Mouse (Mus musculus): ENCODE results near the gene Shc1.

The Shc1 gene

GRCm38 (mm10) chr3:89418170-89418860 is at the start of gene Shc1, which contains the start of gene Cks1b:
TSS of gene Shc1 (plus strand) at chr3:89418443.
TSS of gene Cks1b (minus strand) at chr3:89418383.
- peak; percentile 99 for DNase-seq (ENCODE audit: low spot score)

- DNase-seq (ENCODE audit: low spot score): no peak
These were observed 44.5 kb upstream of the Shc1 start for GRCm38 (mm10) chr3:89373581-89374231.

- DNase-seq (ENCODE audit: low spot score): no peak
These were observed 40.4 kb upstream of the Shc1 start for GRCm38 (mm10) chr3:89377831-89378230.

GRCm38 (mm10) chr3:89378394-89379067 is 39.7 kb upstream of the Shc1 start:
- DNase-seq (ENCODE audit: low spot score): peak; percentile 89

GRCm38 (mm10) chr3:89379388-89380131 is 38.7 kb upstream of the Shc1 start:
- DNase-seq (ENCODE audit: low spot score): no peak

GRCm38 (mm10) chr3:89380291-89380690 is 38.0 kb upstream of the Shc1 start:
- DNase-seq (ENCODE audit: low spot score): no peak

- no peak for DNase-seq (ENCODE audit: low spot score)
These were observed 37.5 kb upstream of the Shc1 start for GRCm38 (mm10) chr3:89380711-89381110.

- DNase-seq (ENCODE audit: low spot score): no peak
These were observed 37.0 kb upstream of the Shc1 start for GRCm38 (mm10) chr3:89381233-89381632.

- DNase-seq (ENCODE audit: low spot score): no peak
These were observed 36.0 kb upstream of the Shc1 start for GRCm38 (mm10) chr3:89382033-89382882.

GRCm38 (mm10) chr3:89382950-89383349 is 35.3 kb upstream of the Shc1 start:
- no peak for DNase-seq (ENCODE audit: low spot score)

GRCm38 (mm10) chr3:89383651-89384255 is 34.5 kb upstream of the Shc1 start:
- DNase-seq (ENCODE audit: low spot score): no peak

- DNase-seq (ENCODE audit: low spot score): no peak
These were observed 33.7 kb upstream of the Shc1 start for GRCm38 (mm10) chr3:89384331-89385076.

- DNase-seq (ENCODE audit: low spot score): no peak
These were observed 32.8 kb upstream of the Shc1 start for GRCm38 (mm10) chr3:89385451-89385850.

- DNase-seq (ENCODE audit: low spot score): no peak
These were observed 31.5 kb upstream of the Shc1 start for GRCm38 (mm10) chr3:89386438-89387420.

- DNase-seq (ENCODE audit: low spot score): no peak
These were observed 30.6 kb upstream of the Shc1 start for GRCm38 (mm10) chr3:89387632-89388031.

GRCm38 (mm10) chr3:89388134-89388881 is 29.9 kb upstream of the Shc1 start:
- no peak for DNase-seq (ENCODE audit: low spot score)

- DNase-seq (ENCODE audit: low spot score): peak; percentile 70
These were observed 29.1 kb upstream of the Shc1 start for GRCm38 (mm10) chr3:89388901-89389740.

Data from embryo, embryonic 10.5 days (tissue).